In genomic region chr2:180225044-180225761, GRCm38 (mm10) we compare ENCODE assay signal across 8 mouse cellular contexts. TPM values are rescaled to one million over a fixed set of nuclear protein-coding genes. Genes with fewer than 3 reads are reported as not detected.
A peak's percentile ranks its signal among the peaks of the same experiment; 100 is the strongest.
DNase-seq lines count a peak whose midpoint lies in the region; ATAC-seq and TF ChIP-seq lines count a peak whose summit lies in the region.

No protein-coding gene starts in this region.

- no peak for TF ChIP-seq RAD21 in CH12.LX (IDR thresholded peaks at IDR 0.05; ENCODE audit: low read depth, low read length)

- H3K4me3 ChIP-seq in CH12.LX (replicated peaks in 1 of 3; ENCODE audit: low read depth in 2 of 3, low read length in 2 of 3, poor library complexity in 1 of 3): peak overlapping the region in 1 of 3 experiments; percentile 50
- peak overlapping the region; percentile 62 for H3K4me3 ChIP-seq in embryonic fibroblast, embryonic 13.5 days (ENCODE audit: insufficient read depth, low read length)
- peak overlapping the region; percentile 66 for H3K4me3 ChIP-seq in hindbrain, embryonic 16.5 days (ENCODE audit: low read length)
- H3K4me3 ChIP-seq in liver, embryonic 14.5 days (ENCODE audit: insufficient read depth in 1 of 2, low read depth in 2 of 2, low read length in 2 of 2): peak overlapping the region; percentile 29 to 52
- H3K4me3 ChIP-seq in neural tube, embryonic 13.5 days: peak overlapping the region; percentile 53

- H3K79me2 ChIP-seq in CH12.LX (replicated peaks; ENCODE audit: control insufficient read depth, extremely low read depth, insufficient read depth, poor library complexity, severe bottlenecking): no peaks in the 10 kb centered on the region

- peak overlapping the region; percentile 5; the same call in 1 of the 2 replicates for H3K9ac ChIP-seq in CH12.LX (ENCODE audit: insufficient read depth, low read depth)
- H3K9ac ChIP-seq in hindbrain, embryonic 16.5 days (ENCODE audit: low read depth, low read length): peak overlapping the region; percentile 77
- H3K9ac ChIP-seq in liver, embryonic 14.5 days (replicated peaks): no peak overlapping the region
- peak overlapping the region; percentile 75 for H3K9ac ChIP-seq in neural tube, embryonic 13.5 days

- ATAC-seq in hindbrain, embryonic 16.5 days: peak; percentile 28
- ATAC-seq in liver, embryonic 14.5 days (ENCODE audit: insufficient read depth): no peak; the same call in 1 of the 2 replicates
- ATAC-seq in neural tube, embryonic 13.5 days (ENCODE audit: low read depth): peak; percentile 13

- peaks cover 91% of the 10 kb centered on the region for H3K27me3 ChIP-seq in CH12.LX (replicated peaks)
- peaks cover 27% of the 10 kb centered on the region for H3K27me3 ChIP-seq in hindbrain, embryonic 16.5 days (replicated peaks; ENCODE audit: control insufficient read depth, insufficient read depth, low read length)
- peaks cover 38% of the 10 kb centered on the region for H3K27me3 ChIP-seq in liver, embryonic 14.5 days (ENCODE audit: control insufficient read depth, insufficient read depth, low read length)
- H3K27me3 ChIP-seq in neural tube, embryonic 13.5 days: peaks cover 50% of the 10 kb centered on the region

- TF ChIP-seq CTCF in CH12.LX (conservative IDR thresholded peaks at IDR 0.05 in 1 of 2, IDR thresholded peaks at IDR 0.05 in 1 of 2; ENCODE audit: low read depth in 2 of 2, low read length in 2 of 2): no peak
- TF ChIP-seq CTCF in embryonic fibroblast, embryonic 13.5 days (IDR thresholded peaks at IDR 0.05; ENCODE audit: borderline replicate concordance, insufficient read depth, low read length): no peak
- no peak for TF ChIP-seq CTCF in liver, embryonic 14.5 days (IDR thresholded peaks at IDR 0.05; ENCODE audit: low read depth)

- no peaks in the 10 kb centered on the region for H3K36me3 ChIP-seq in CH12.LX (replicated peaks in 1 of 2; ENCODE audit: control insufficient read depth in 1 of 2, insufficient read depth in 1 of 2, low read length in 1 of 2)
- H3K36me3 ChIP-seq in hindbrain, embryonic 16.5 days (ENCODE audit: control insufficient read depth, insufficient read depth, low read length): no peaks in the 10 kb centered on the region
- no peaks in the 10 kb centered on the region for H3K36me3 ChIP-seq in liver, embryonic 14.5 days (replicated peaks; ENCODE audit: control insufficient read depth, insufficient read depth, low read depth)
- no peaks in the 10 kb centered on the region for H3K36me3 ChIP-seq in neural tube, embryonic 13.5 days

- H3K27ac ChIP-seq in CH12.LX (ENCODE audit: insufficient read depth, low read depth): no peak overlapping the region
- H3K27ac ChIP-seq in embryonic fibroblast, embryonic 13.5 days (ENCODE audit: insufficient read depth, low read length): no peak overlapping the region
- H3K27ac ChIP-seq in hindbrain, embryonic 16.5 days (ENCODE audit: low read depth, low read length): no peak overlapping the region
- no peak overlapping the region for H3K27ac ChIP-seq in liver, embryonic 14.5 days
- H3K27ac ChIP-seq in neural tube, embryonic 13.5 days (replicated peaks): no peak overlapping the region

- no peaks in the 10 kb centered on the region for H3K9me3 ChIP-seq in CH12.LX (replicated peaks; ENCODE audit: low read length)
- H3K9me3 ChIP-seq in hindbrain, embryonic 16.5 days (ENCODE audit: control insufficient read depth, low read length): no peaks in the 10 kb centered on the region
- H3K9me3 ChIP-seq in liver, embryonic 14.5 days (ENCODE audit: control insufficient read depth, low read length): no peaks in the 10 kb centered on the region
- no peaks in the 10 kb centered on the region for H3K9me3 ChIP-seq in neural tube, embryonic 13.5 days

- TF ChIP-seq POLR2A in CH12.LX (IDR thresholded peaks at IDR 0.05; ENCODE audit: low read depth, low read length): no peak
- TF ChIP-seq POLR2A in embryonic fibroblast, embryonic 13.5 days (IDR thresholded peaks at IDR 0.05; ENCODE audit: low read depth, low read length): no peak; the same call in 1 of the 2 replicates

- TF ChIP-seq EP300 in CH12.LX (IDR thresholded peaks at IDR 0.05; ENCODE audit: low read length): no peak
- TF ChIP-seq EP300 in liver, embryonic 14.5 days (IDR thresholded peaks at IDR 0.05; ENCODE audit: low read depth): no peak

- dilution Hi-C loops in CH12.LX (cut with MboI; ENCODE audit: extremely low pct_ligation_motif_present, extremely low pct_unique_long_range_greater_than_20kb, low sequenced_read_pairs): no loop called here

- 0% methylated on average over 49 of the region's 55 CpGs for WGBS in hindbrain, embryonic 16.5 days
- under 1% methylated on average over 55 of the region's 55 CpGs for WGBS in liver, embryonic 14.5 days (ENCODE audit: insufficient replicate concordance)
- under 1% methylated on average over 52 of the region's 55 CpGs for WGBS in neural tube, embryonic 13.5 days

- in situ Hi-C loops in CH12.LX (cut with MboI; ENCODE audit: low pct_ligation_motif_present, low pct_unique_long_range_greater_than_20kb, low sequenced_read_pairs): loop anchor here (5.0 kb wide), 1 partner anchor 33 kb away; no protein-coding TSS in a partner anchor

- H3K4me1 ChIP-seq in CH12.LX (ENCODE audit: control insufficient read depth in 1 of 2, insufficient read depth in 2 of 2): peaks cover 4 to 7% of the 10 kb centered on the region in 2 experiments; a peak in 2 of 4 replicates
- peaks cover 5% of the 10 kb centered on the region; the same call in 1 of the 2 replicates for H3K4me1 ChIP-seq in embryonic fibroblast, embryonic 13.5 days (ENCODE audit: control insufficient read depth, insufficient read depth, low read length)
- H3K4me1 ChIP-seq in hindbrain, embryonic 16.5 days (ENCODE audit: control insufficient read depth, insufficient read depth, low read depth, low read length): peaks cover 34% of the 10 kb centered on the region
- peaks cover 0 to 3% of the 10 kb centered on the region in 2 experiments; a peak in 1 of 4 replicates for H3K4me1 ChIP-seq in liver, embryonic 14.5 days (replicated peaks; ENCODE audit: control insufficient read depth in 2 of 2, insufficient read depth in 2 of 2, low read length in 1 of 2)
- H3K4me1 ChIP-seq in neural tube, embryonic 13.5 days (replicated peaks): peaks cover 50% of the 10 kb centered on the region

- DNase-seq in 3134 (ENCODE audit: extremely low read depth, insufficient read length, low spot score) (peak; percentile 68), CH12.LX (ENCODE audit: extremely low read depth) (no peak)
- DNase-seq in liver, embryonic 14.5 days (ENCODE audit: low read depth in 3 of 3, low spot score in 3 of 3): no peak
- no peak for DNase-seq in left cerebral cortex, adult 9 months (ENCODE audit: low spot score in 2 of 2)
- no peak for DNase-seq in frontal cortex, postnatal 36 days (ENCODE audit: low spot score in 2 of 2)

- peak overlapping the region; percentile 96 for H3K4me2 ChIP-seq in CH12.LX (ENCODE audit: insufficient read depth, low read depth, poor library complexity, severe bottlenecking)
- peak overlapping the region; percentile 100 for H3K4me2 ChIP-seq in hindbrain, embryonic 16.5 days (ENCODE audit: low read length)
- peak overlapping the region; percentile 64 for H3K4me2 ChIP-seq in liver, embryonic 14.5 days (ENCODE audit: low read depth)
- H3K4me2 ChIP-seq in neural tube, embryonic 13.5 days: peak overlapping the region; percentile 98

TF ChIP-seq in CH12.LX, 34 proteins besides CTCF, POLR2A, EP300 and RAD21 (continues in another document):
- TF ChIP-seq BHLHE40 (IDR thresholded peaks at IDR 0.05; ENCODE audit: low read depth, low read length): 0 out of 2 replicates have a peak, but pooled peaks have one; percentile 27

RNA-seq across cellular contexts. Expression of gene Lama5, which starts 0.5 kb away (rescaled TPM):
- 0.46 and 0.85 TPM in 2 replicates for total RNA-seq in CH12.LX (2012; rRNA removed)
- 0.16 and 0.20 TPM in 2 replicates for total RNA-seq in CH12.LX (2014; rRNA removed)
- 0.45 and 0.67 TPM in 2 replicates for polyA plus RNA-seq in CH12.LX (2012; ENCODE audit: insufficient read length, low read depth)
- polyA plus RNA-seq in embryonic fibroblast, embryonic 13.5 days (2011; ENCODE audit: insufficient read length, low read depth, missing spikeins): 31.0 and 51.1 TPM in 2 replicates
- 2.2 and 3.5 TPM in 2 replicates for polyA plus RNA-seq in hindbrain, embryonic 16.5 days (2015; fragmentation: Nextera tagmentation; extraction: Ambion mirVana)
- polyA plus RNA-seq in liver, embryonic 14.5 days (2012; rRNA removed): 2.7 and 2.9 TPM in 2 replicates
- polyA plus RNA-seq in liver, embryonic 14.5 days (2014; fragmentation: Nextera tagmentation; extraction: Ambion mirVana): 1.7 and 1.9 TPM in 2 replicates
- polyA plus RNA-seq in neural tube, embryonic 13.5 days (2015; fragmentation: Nextera tagmentation; extraction: Ambion mirVana): 2.0 and 2.4 TPM in 2 replicates

RNA-seq across cellular contexts. Expression of gene Rps21, which starts 32.0 kb away (rescaled TPM):
- total RNA-seq in CH12.LX (2012; rRNA removed): 3,654 and 3,770 TPM in 2 replicates
- total RNA-seq in CH12.LX (2014; rRNA removed): 1,686 and 1,748 TPM in 2 replicates
- polyA plus RNA-seq in CH12.LX (2012; ENCODE audit: insufficient read length, low read depth): 705 and 1,020 TPM in 2 replicates
- polyA plus RNA-seq in embryonic fibroblast, embryonic 13.5 days (2011; ENCODE audit: insufficient read length, low read depth, missing spikeins): 1,138 and 1,342 TPM in 2 replicates
- 271 and 282 TPM in 2 replicates for polyA plus RNA-seq in hindbrain, embryonic 16.5 days (2015; fragmentation: Nextera tagmentation; extraction: Ambion mirVana)
- polyA plus RNA-seq in liver, embryonic 14.5 days (2012; rRNA removed): 1,402 and 1,840 TPM in 2 replicates
- 511 and 539 TPM in 2 replicates for polyA plus RNA-seq in liver, embryonic 14.5 days (2014; fragmentation: Nextera tagmentation; extraction: Ambion mirVana)
- 362 and 435 TPM in 2 replicates for polyA plus RNA-seq in neural tube, embryonic 13.5 days (2015; fragmentation: Nextera tagmentation; extraction: Ambion mirVana)

RNA-seq across cellular contexts. Expression of gene Cables2, which starts 48.1 kb away (rescaled TPM):
- total RNA-seq in CH12.LX (2012; rRNA removed): 16.9 and 17.2 TPM in 2 replicates
- 13.0 and 13.3 TPM in 2 replicates for total RNA-seq in CH12.LX (2014; rRNA removed)
- polyA plus RNA-seq in CH12.LX (2012; ENCODE audit: insufficient read length, low read depth): 24.5 and 29.9 TPM in 2 replicates
- 12.5 and 13.4 TPM in 2 replicates for polyA plus RNA-seq in embryonic fibroblast, embryonic 13.5 days (2011; ENCODE audit: insufficient read length, low read depth, missing spikeins)
- polyA plus RNA-seq in hindbrain, embryonic 16.5 days (2015; fragmentation: Nextera tagmentation; extraction: Ambion mirVana): 11.1 and 22.2 TPM in 2 replicates
- polyA plus RNA-seq in liver, embryonic 14.5 days (2012; rRNA removed): 4.9 and 5.6 TPM in 2 replicates
- 3.3 and 4.9 TPM in 2 replicates for polyA plus RNA-seq in liver, embryonic 14.5 days (2014; fragmentation: Nextera tagmentation; extraction: Ambion mirVana)
- 22.0 and 23.9 TPM in 2 replicates for polyA plus RNA-seq in neural tube, embryonic 13.5 days (2015; fragmentation: Nextera tagmentation; extraction: Ambion mirVana)

RNA-seq across cellular contexts. Expression of gene Adrm1, which starts 53.9 kb away (rescaled TPM):
- total RNA-seq in CH12.LX (2012; rRNA removed) (116 and 167 TPM in 2 replicates), CH12.LX (2014; rRNA removed) (107 and 127 TPM in 2 replicates)
- polyA plus RNA-seq in CH12.LX (2012; ENCODE audit: insufficient read length, low read depth): 121 and 148 TPM in 2 replicates
- polyA plus RNA-seq in embryonic fibroblast, embryonic 13.5 days (2011; ENCODE audit: insufficient read length, low read depth, missing spikeins): 44.5 and 53.3 TPM in 2 replicates
- 193 and 201 TPM in 2 replicates for polyA plus RNA-seq in hindbrain, embryonic 16.5 days (2015; fragmentation: Nextera tagmentation; extraction: Ambion mirVana)
- polyA plus RNA-seq in liver, embryonic 14.5 days (2012; rRNA removed): 51.7 and 53.3 TPM in 2 replicates
- 77.8 and 80.5 TPM in 2 replicates for polyA plus RNA-seq in liver, embryonic 14.5 days (2014; fragmentation: Nextera tagmentation; extraction: Ambion mirVana)
- polyA plus RNA-seq in neural tube, embryonic 13.5 days (2015; fragmentation: Nextera tagmentation; extraction: Ambion mirVana): 190 and 208 TPM in 2 replicates
